Mouse (Mus musculus): ENCODE results near the gene Nagk.
"Not testable (repeated sequence)": the region's sequence is repeated elsewhere in the genome, so short reads cannot be mapped to it uniquely, and the experiment has no call there.

Gene Nagk

GRCm38 (mm10) chr6:83794760-83795296, at the start of gene Nagk:
Gene Nagk (plus strand): TSS chr6:83794982.
- DNase-seq = peak; percentile 94 to 97

GRCm38 (mm10) chr6:83745466-83745865, 49.3 kb upstream of the Nagk start:
- DNase-seq = no peak

- DNase-seq = no peak
Measured at GRCm38 (mm10) chr6:83749286-83749685, 45.5 kb upstream of the Nagk start.

GRCm38 (mm10) chr6:83750171-83750684, 44.6 kb upstream of the Nagk start:
- peak; percentile 70 to 72 for DNase-seq

GRCm38 (mm10) chr6:83756051-83756450, 38.7 kb upstream of the Nagk start:
- DNase-seq = no peak

- DNase-seq = no peak
Measured at GRCm38 (mm10) chr6:83762344-83762743, 32.4 kb upstream of the Nagk start, which contains the start of gene Ankrd53. Gene Ankrd53 (plus strand): TSS chr6:83762644.

GRCm38 (mm10) chr6:83762880-83763431, 31.8 kb upstream of the Nagk start:
- DNase-seq = peak; percentile 42 to 44

GRCm38 (mm10) chr6:83766982-83767381, 27.8 kb upstream of the Nagk start:
- DNase-seq = no peak

GRCm38 (mm10) chr6:83768485-83768884, 26.3 kb upstream of the Nagk start:
- no peak for DNase-seq

GRCm38 (mm10) chr6:83774126-83774525, 20.7 kb upstream of the Nagk start:
- DNase-seq = no peak

- peak in 1 of 2 experiments; percentile 21 for DNase-seq
Measured at GRCm38 (mm10) chr6:83774781-83775563, 19.8 kb upstream of the Nagk start.

GRCm38 (mm10) chr6:83775638-83776293, 19.0 kb upstream of the Nagk start, which contains the start of gene Tex261:
Gene Tex261 (minus strand): TSS chr6:83775813.
- peak; percentile 94 to 95 for DNase-seq

GRCm38 (mm10) chr6:83778306-83778705, 16.5 kb upstream of the Nagk start:
- DNase-seq = no peak

- peak; percentile 60 to 62 for DNase-seq
Measured at GRCm38 (mm10) chr6:83779026-83779425, 15.8 kb upstream of the Nagk start.

GRCm38 (mm10) chr6:83786426-83786825, 8.4 kb upstream of the Nagk start:
- DNase-seq = no peak

GRCm38 (mm10) chr6:83788554-83788953, 6.2 kb upstream of the Nagk start:
- DNase-seq = no peak

GRCm38 (mm10) chr6:83790533-83790932, 4.2 kb upstream of the Nagk start:
- not testable (repeated sequence) for DNase-seq

GRCm38 (mm10) chr6:83791251-83791890, 3.4 kb upstream of the Nagk start:
- no peak for DNase-seq

- no peak for DNase-seq
Measured at GRCm38 (mm10) chr6:83795492-83795900, 714 bp downstream of the Nagk start.

- DNase-seq = no peak
Measured at GRCm38 (mm10) chr6:83796686-83797085, 1.9 kb downstream of the Nagk start.

GRCm38 (mm10) chr6:83802033-83802432, 7.3 kb downstream of the Nagk start:
- DNase-seq = no peak

- no peak for DNase-seq
Measured at GRCm38 (mm10) chr6:83802846-83803245, 8.1 kb downstream of the Nagk start.

GRCm38 (mm10) chr6:83815801-83816200, 21.0 kb downstream of the Nagk start:
- no peak for DNase-seq
